22 mouse cellular contexts compared by ENCODE assay signal in the genomic region with DNA sequence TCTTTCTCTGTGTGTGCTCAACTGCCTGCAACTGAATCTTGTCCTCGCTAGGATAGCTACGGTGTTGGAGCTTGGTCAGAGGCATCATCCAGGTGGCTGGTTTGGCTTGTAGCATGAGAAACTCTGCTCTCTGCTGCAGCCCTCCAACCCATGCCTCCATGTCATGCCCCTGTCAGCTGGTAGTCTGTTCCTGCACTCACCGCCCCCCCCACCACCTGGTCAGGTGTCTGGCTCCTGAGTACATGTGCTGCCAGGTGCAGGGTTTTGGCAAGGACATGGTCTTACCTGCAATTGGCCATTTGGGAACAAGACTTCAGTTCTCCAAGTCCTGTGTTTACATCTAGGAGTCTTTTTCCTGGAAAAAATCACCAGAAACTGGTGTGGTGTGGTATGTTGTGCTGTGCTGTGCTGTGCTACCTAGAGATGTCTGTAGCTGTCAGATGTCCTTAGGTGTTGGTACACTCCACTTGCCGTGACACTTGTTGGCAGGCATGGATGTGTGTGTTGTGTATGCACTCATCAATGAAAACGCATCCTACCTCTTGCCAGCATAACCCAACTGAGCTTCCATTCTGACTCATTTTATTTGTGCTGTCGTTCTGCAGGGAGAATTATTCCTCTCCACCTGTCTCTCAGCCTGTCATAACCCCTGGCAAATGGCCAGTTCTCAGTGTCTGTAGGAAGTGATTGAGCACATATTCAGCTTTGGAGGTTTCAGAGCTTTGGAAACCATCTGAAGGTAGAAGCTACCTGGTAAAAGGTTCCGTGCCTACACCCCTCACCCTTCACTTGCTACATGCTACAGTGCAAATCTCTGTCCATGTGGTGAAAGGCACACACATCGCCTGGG. TPM values are rescaled to one million over a fixed set of nuclear protein-coding genes. Genes with fewer than 3 reads are reported as not detected.
DNase-seq lines count a peak whose midpoint lies in the region; ATAC-seq and TF ChIP-seq lines count a peak whose summit lies in the region.
"Had no signal": no experiment of that assay in that cellular context is flagged by ENCODE, and none has a peak within 500 bp of the region (broad histone marks: within the 10 kb centered on the region; RNA-seq: fewer than 3 reads in every experiment).

No protein-coding gene starts in this region.

- no peak overlapping the region for H3K4me3 ChIP-seq in gastrocnemius, adult 2 months
- H3K4me3 ChIP-seq in liver, embryonic 11.5 days (ENCODE audit: low read depth, low read length), result no peak overlapping the region
- H3K4me3 ChIP-seq: embryonic facial prominence, embryonic 10.5 days; forebrain, embryonic 13.5 days; heart, embryonic 13.5 days had no signal

- H3K4me1 ChIP-seq in liver, embryonic 11.5 days (replicated peaks; ENCODE audit: control insufficient read depth, insufficient read depth, low read length), result no peaks in the 10 kb centered on the region
- H3K4me1 ChIP-seq: embryonic facial prominence, embryonic 10.5 days; forebrain, embryonic 13.5 days had no signal

- H3K27me3 ChIP-seq in liver, embryonic 11.5 days (replicated peaks; ENCODE audit: control insufficient read depth, insufficient read depth, low read length), result no peaks in the 10 kb centered on the region
- H3K27me3 ChIP-seq: forebrain, embryonic 13.5 days; heart, embryonic 13.5 days had no signal

- TF ChIP-seq CTCF in gastrocnemius, adult 2 months (IDR thresholded peaks at IDR 0.05), result no peak

- H3K4me2 ChIP-seq in liver, embryonic 11.5 days, result no peak overlapping the region
- H3K4me2 ChIP-seq: forebrain, embryonic 13.5 days; heart, embryonic 13.5 days; hindbrain, embryonic 14.5 days had no signal

- 62% methylated on average over 8 of the region's 8 CpGs for WGBS in large intestine, adult 2 months
- 81% methylated on average over 8 of the region's 8 CpGs for WGBS in liver, embryonic 11.5 days

- H3K9me3 ChIP-seq in liver, embryonic 11.5 days (ENCODE audit: control insufficient read depth, low read length), result no peaks in the 10 kb centered on the region
- H3K9me3 ChIP-seq: embryonic facial prominence, embryonic 10.5 days; forebrain, embryonic 13.5 days; G1E; heart, embryonic 13.5 days had no signal

- no peak overlapping the region for H3K9ac ChIP-seq in liver, embryonic 11.5 days (ENCODE audit: low read depth, low read length)
- H3K9ac ChIP-seq: forebrain, embryonic 13.5 days; forebrain, postnatal 0 days; heart, embryonic 13.5 days; hindbrain, embryonic 14.5 days had no signal

- intact Hi-C loops in gastrocnemius, adult 2 months (cut with DNase I), result no loop called here
- intact Hi-C loops in left cerebral cortex, postnatal 4 days (cut with DNase I), result no loop called here

- DNase-seq in cerebellum, adult 18-20 months, result peak; percentile 12 to 21
- DNase-seq in gastrocnemius, adult 2 months, result peak; percentile 18
- no peak for DNase-seq in gastrocnemius, postnatal 25 days
- peak; percentile 16 for DNase-seq in left cerebral cortex, postnatal 4 days
- DNase-seq in left cerebral cortex, adult 18-20 months (ENCODE audit: low spot score in 2 of 2), result no peak
- peak; percentile 4 for DNase-seq in large intestine, adult 2 months (ENCODE audit: low read depth, low spot score)
- no peak for DNase-seq in liver, embryonic 11.5 days (ENCODE audit: low spot score)
- DNase-seq: adrenal gland, adult 8-10 months; adrenal gland, postnatal 36 days; B cell, adult 2 months; forebrain, postnatal 0 days; gastrocnemius, postnatal 36 days; heart, adult 11 months; heart, postnatal 36 days; kidney, adult 11 months had no signal

- no peak for ATAC-seq in cerebellum, adult (ENCODE audit: insufficient number of reproducible peaks, low FRiP score, low TSS enrichment)
- no peak for ATAC-seq in liver, embryonic 11.5 days (replicated peaks; ENCODE audit: low FRiP score)
- ATAC-seq: CD4-positive, CD25-positive, alpha-beta regulatory T cell, adult 4 months; forebrain, embryonic 13.5 days; forebrain, postnatal 0 days had no signal

- H3K27ac ChIP-seq in gastrocnemius, adult 2 months, result no peak overlapping the region
- H3K27ac ChIP-seq in liver, embryonic 11.5 days (ENCODE audit: low read depth, low read length), result no peak overlapping the region
- H3K27ac ChIP-seq: embryonic facial prominence, embryonic 10.5 days; forebrain, embryonic 13.5 days; heart, embryonic 13.5 days; hindbrain, embryonic 14.5 days had no signal

- H3K36me3 ChIP-seq in liver, embryonic 11.5 days (ENCODE audit: control insufficient read depth, insufficient read depth, low read length), result no peaks in the 10 kb centered on the region
- H3K36me3 ChIP-seq: embryonic facial prominence, embryonic 10.5 days; G1E had no signal

RNA-seq across cellular contexts. Expression of a gene that starts 44.6 kb away (rescaled TPM):
- 1 to 10 TPM in 1 of 2 experiments, under 1 TPM in 1; 0.64 to 2.5 TPM for total RNA-seq in gastrocnemius, adult 2 months (2021)
- 1 to 10 TPM in 1 of 2 experiments, under 1 TPM in 1; 0.28 to 1.4 TPM for total RNA-seq in gastrocnemius, postnatal 25 days (2021)
- under 1 TPM in 1 of 2 experiments, not detected in 1; 0.16 TPM for total RNA-seq in left cerebral cortex, postnatal 4 days (2021)
- total RNA-seq in left cerebral cortex, adult 18-20 months (2021), result under 1 TPM; 0.26 TPM
- polyA plus RNA-seq in large intestine, adult 2 months (2012; rRNA removed), result 4.0 and 7.8 TPM in 2 replicates
- polyA plus RNA-seq in liver, embryonic 11.5 days (2014; fragmentation: Nextera tagmentation; extraction: Ambion mirVana), result 0.14 TPM in 1 of 2 replicates, not detected in the other
- polyA plus RNA-seq: G1E had no signal

RNA-seq across cellular contexts. Expression of a gene that starts 44.7 kb away (rescaled TPM):
- 10 to 100 TPM; 36.2 to 59.5 TPM for total RNA-seq in gastrocnemius, adult 2 months (2021)
- total RNA-seq in gastrocnemius, postnatal 25 days (2021), result 10 to 100 TPM; 44.9 to 50.5 TPM
- total RNA-seq in left cerebral cortex, postnatal 4 days (2021), result 10 to 100 TPM; 22.8 to 24.8 TPM
- total RNA-seq in left cerebral cortex, adult 18-20 months (2021), result 10 to 100 TPM; 29.0 to 31.4 TPM
- 3.8 and 5.0 TPM in 2 replicates for polyA plus RNA-seq in large intestine, adult 2 months (2012; rRNA removed)
- polyA plus RNA-seq in liver, embryonic 11.5 days (2014; fragmentation: Nextera tagmentation; extraction: Ambion mirVana), result 11.8 and 12.0 TPM in 2 replicates
- polyA plus RNA-seq: G1E had no signal

Comparison
In these comparisons a context has a peak if more than half of its experiments do, and no peak if none do; other contexts are left out.
1. DNase-seq: peak in cerebellum, adult 18-20 months (2 of 2), gastrocnemius, adult 2 months (single experiment), left cerebral cortex, postnatal 4 days (single experiment) and large intestine, adult 2 months (single experiment); none in gastrocnemius, postnatal 25 days (single experiment), left cerebral cortex, adult 18-20 months (0 of 2) and liver, embryonic 11.5 days (single experiment).